In genomic region chr12:109388791-109389190, GRCm38 (mm10) we compare ENCODE assay signal across 16 mouse cellular contexts.
DNase-seq lines count a peak whose midpoint lies in the region; ATAC-seq lines count a peak whose summit lies in the region.
"Had no signal": no experiment of that assay in that cellular context is flagged by ENCODE, and none has a peak within 500 bp of the region (broad histone marks: within the 10 kb centered on the region; RNA-seq: fewer than 3 reads in every experiment).

No protein-coding gene starts in this region.

- no peak overlapping the region for H3K4me3 ChIP-seq in liver, embryonic 11.5 days (ENCODE audit: low read depth, low read length)
- H3K4me3 ChIP-seq in liver, embryonic 12.5 days, result no peak overlapping the region
- H3K4me3 ChIP-seq: forebrain, embryonic 12.5 days; hindbrain, embryonic 12.5 days had no signal

- H3K9ac ChIP-seq in liver, embryonic 11.5 days (ENCODE audit: low read depth, low read length), result no peak overlapping the region
- no peak overlapping the region for H3K9ac ChIP-seq in liver, embryonic 12.5 days
- H3K9ac ChIP-seq: forebrain, embryonic 12.5 days; hindbrain, embryonic 12.5 days; liver, embryonic 14.5 days had no signal

- peaks cover 7% of the 10 kb centered on the region for H3K27me3 ChIP-seq in liver, embryonic 11.5 days (replicated peaks; ENCODE audit: control insufficient read depth, insufficient read depth, low read length)
- peaks cover 13% of the 10 kb centered on the region for H3K27me3 ChIP-seq in liver, embryonic 12.5 days (replicated peaks)

- no peaks in the 10 kb centered on the region for H3K4me1 ChIP-seq in liver, embryonic 11.5 days (replicated peaks; ENCODE audit: control insufficient read depth, insufficient read depth, low read length)
- no peaks in the 10 kb centered on the region for H3K4me1 ChIP-seq in liver, embryonic 12.5 days

- 46% methylated on average over 7 of the region's 7 CpGs for WGBS in liver, embryonic 11.5 days
- 33% methylated on average over 7 of the region's 7 CpGs for WGBS in liver, embryonic 12.5 days (ENCODE audit: insufficient replicate concordance)

- H3K9me3 ChIP-seq in liver, embryonic 11.5 days (ENCODE audit: control insufficient read depth, low read length), result no peaks in the 10 kb centered on the region
- no peaks in the 10 kb centered on the region for H3K9me3 ChIP-seq in liver, embryonic 12.5 days (replicated peaks)
- H3K9me3 ChIP-seq: forebrain, embryonic 12.5 days; hindbrain, embryonic 12.5 days had no signal

- no peak overlapping the region for H3K4me2 ChIP-seq in liver, embryonic 11.5 days
- no peak overlapping the region for H3K4me2 ChIP-seq in liver, embryonic 12.5 days
- H3K4me2 ChIP-seq: forebrain, embryonic 12.5 days; hindbrain, embryonic 12.5 days had no signal

- peak; percentile 8 for DNase-seq in adrenal gland, postnatal 10 days
- no peak for DNase-seq in adrenal gland, postnatal 25 days
- DNase-seq in liver, embryonic 11.5 days (ENCODE audit: low spot score), result peak; percentile 15
- peak; percentile 40 for DNase-seq in testis, postnatal 10 days (ENCODE audit: low spot score)
- DNase-seq in testis, postnatal 14 days (ENCODE audit: low spot score), result no peak
- DNase-seq in T-cell, adult 2 months (ENCODE audit: low spot score), result no peak
- DNase-seq in Muller cell, postnatal 12 days (ENCODE audit: inconsistent ontology term), result no peak
- DNase-seq: adrenal gland, adult 8-10 months; cerebellum, adult 8-10 months; right cerebral cortex, postnatal 14 days had no signal

- no peak for ATAC-seq in liver, embryonic 11.5 days (replicated peaks; ENCODE audit: low FRiP score)
- no peak for ATAC-seq in liver, embryonic 12.5 days
- ATAC-seq: intestine, embryonic 16.5 days; Patski had no signal

- H3K27ac ChIP-seq in liver, embryonic 11.5 days (ENCODE audit: low read depth, low read length), result no peak overlapping the region
- no peak overlapping the region for H3K27ac ChIP-seq in liver, embryonic 12.5 days
- H3K27ac ChIP-seq: forebrain, embryonic 12.5 days; hindbrain, embryonic 12.5 days; liver, embryonic 14.5 days had no signal

- H3K36me3 ChIP-seq in liver, embryonic 11.5 days (ENCODE audit: control insufficient read depth, insufficient read depth, low read length), result no peaks in the 10 kb centered on the region
- H3K36me3 ChIP-seq in liver, embryonic 12.5 days, result no peaks in the 10 kb centered on the region
- H3K36me3 ChIP-seq: forebrain, embryonic 12.5 days; hindbrain, embryonic 12.5 days had no signal

Comparison
In these comparisons a context has a peak if more than half of its experiments do, and no peak if none do; other contexts are left out.
1. DNase-seq: peak in adrenal gland, postnatal 10 days (single experiment), liver, embryonic 11.5 days (single experiment) and testis, postnatal 10 days (single experiment); none in adrenal gland, postnatal 25 days (single experiment), testis, postnatal 14 days (single experiment), T-cell, adult 2 months (single experiment) and Muller cell, postnatal 12 days (single experiment).